In genomic region chr11:82856032-82856431, GRCm38 (mm10) we compare ENCODE assay signal across 12 mouse cellular contexts. TPM values are rescaled to one million over a fixed set of nuclear protein-coding genes. Genes with fewer than 3 reads are reported as not detected.
A peak's percentile ranks its signal among the peaks of the same experiment; 100 is the strongest.
DNase-seq lines count a peak whose midpoint lies in the region; ATAC-seq lines count a peak whose summit lies in the region.
"Had no signal": no experiment of that assay in that cellular context is flagged by ENCODE, and none has a peak within 500 bp of the region (broad histone marks: within the 10 kb centered on the region; RNA-seq: fewer than 3 reads in every experiment).

No protein-coding gene starts in this region.

- H3K4me3 ChIP-seq in hindbrain, embryonic 14.5 days (replicated peaks; ENCODE audit: low read length), result no peak overlapping the region
- H3K4me3 ChIP-seq in hindbrain, embryonic 12.5 days, result no peak overlapping the region
- H3K4me3 ChIP-seq in forebrain, embryonic 13.5 days, result no peak overlapping the region
- H3K4me3 ChIP-seq: heart, embryonic 13.5 days had no signal

- H3K9me3 ChIP-seq in hindbrain, embryonic 14.5 days (ENCODE audit: control insufficient read depth, low read length), result no peaks in the 10 kb centered on the region
- no peaks in the 10 kb centered on the region for H3K9me3 ChIP-seq in hindbrain, embryonic 12.5 days (replicated peaks)
- no peaks in the 10 kb centered on the region for H3K9me3 ChIP-seq in forebrain, embryonic 13.5 days (replicated peaks)
- H3K9me3 ChIP-seq: heart, embryonic 13.5 days had no signal

- H3K36me3 ChIP-seq in hindbrain, embryonic 14.5 days (replicated peaks; ENCODE audit: control insufficient read depth, insufficient read depth), result no peaks in the 10 kb centered on the region
- no peaks in the 10 kb centered on the region for H3K36me3 ChIP-seq in hindbrain, embryonic 12.5 days
- H3K36me3 ChIP-seq in forebrain, embryonic 13.5 days (ENCODE audit: poor library complexity, severe bottlenecking), result no peaks in the 10 kb centered on the region
- H3K36me3 ChIP-seq: heart, embryonic 13.5 days had no signal

- ATAC-seq in hindbrain, embryonic 14.5 days (ENCODE audit: low FRiP score), result peak; percentile 37; the same call in 1 of the 2 replicates
- no peak for ATAC-seq in hindbrain, embryonic 12.5 days (ENCODE audit: low FRiP score)
- peak; percentile 86 for ATAC-seq in forebrain, embryonic 13.5 days
- ATAC-seq in megakaryocyte-erythroid progenitor cell, adult 5-6 weeks (replicated peaks; ENCODE audit: low FRiP score, low TSS enrichment, poor library complexity, severe bottlenecking), result 0 out of 2 replicates have a peak, but pooled peaks have one; percentile 21
- ATAC-seq: activated CD4-positive, CD25-positive, alpha-beta regulatory T cell, adult 4 months had no signal

- H3K4me1 ChIP-seq in hindbrain, embryonic 14.5 days (replicated peaks; ENCODE audit: control insufficient read depth, insufficient read depth, low read length), result no peaks in the 10 kb centered on the region
- peaks cover 11% of the 10 kb centered on the region for H3K4me1 ChIP-seq in hindbrain, embryonic 12.5 days
- H3K4me1 ChIP-seq in forebrain, embryonic 13.5 days, result peaks cover 29% of the 10 kb centered on the region

- intact Hi-C loops in heart, postnatal 25 days (cut with DNase I), result no loop called here

- 57% methylated on average over 10 of the region's 10 CpGs for WGBS in hindbrain, embryonic 14.5 days
- 58% methylated on average over 10 of the region's 10 CpGs for WGBS in hindbrain, embryonic 12.5 days
- WGBS in forebrain, embryonic 13.5 days, result 18% methylated on average over 10 of the region's 10 CpGs

- DNase-seq in hindbrain, embryonic 14.5 days (ENCODE audit: low spot score), result no peak
- DNase-seq in lung, postnatal 10 days, result peak; percentile 20
- no peak for DNase-seq in lung, postnatal 14 days
- no peak for DNase-seq in heart, postnatal 25 days (ENCODE audit: low spot score)
- no peak for DNase-seq in frontal cortex, postnatal 25 days (ENCODE audit: low spot score in 2 of 2)
- DNase-seq: cerebellum, postnatal 25 days had no signal

- H3K4me2 ChIP-seq in hindbrain, embryonic 14.5 days (replicated peaks), result no peak overlapping the region
- no peak overlapping the region for H3K4me2 ChIP-seq in hindbrain, embryonic 12.5 days (replicated peaks)
- H3K4me2 ChIP-seq in forebrain, embryonic 13.5 days, result peak overlapping the region; percentile 32
- H3K4me2 ChIP-seq: heart, embryonic 13.5 days had no signal

- H3K27ac ChIP-seq in hindbrain, embryonic 14.5 days, result no peak overlapping the region
- H3K27ac ChIP-seq in hindbrain, embryonic 12.5 days, result no peak overlapping the region
- peak overlapping the region; percentile 76 for H3K27ac ChIP-seq in forebrain, embryonic 13.5 days

- H3K9ac ChIP-seq in hindbrain, embryonic 14.5 days, result no peak overlapping the region
- H3K9ac ChIP-seq in hindbrain, embryonic 12.5 days, result no peak overlapping the region
- H3K9ac ChIP-seq in forebrain, embryonic 13.5 days, result no peak overlapping the region
- H3K9ac ChIP-seq: heart, embryonic 13.5 days had no signal

- no peaks in the 10 kb centered on the region for H3K27me3 ChIP-seq in hindbrain, embryonic 14.5 days (ENCODE audit: control insufficient read depth, insufficient read depth, low read length)
- no peaks in the 10 kb centered on the region for H3K27me3 ChIP-seq in hindbrain, embryonic 12.5 days
- no peaks in the 10 kb centered on the region for H3K27me3 ChIP-seq in forebrain, embryonic 13.5 days
- H3K27me3 ChIP-seq: heart, embryonic 13.5 days had no signal

RNA-seq across cellular contexts. Expression of gene Rffl, which starts 15.0 kb away (rescaled TPM):
- 4.3 and 5.0 TPM in 2 replicates for polyA plus RNA-seq in hindbrain, embryonic 14.5 days (2014; fragmentation: Nextera tagmentation; extraction: Ambion mirVana)
- 8.9 and 9.6 TPM in 2 replicates for polyA plus RNA-seq in hindbrain, embryonic 12.5 days (2016; fragmentation: Nextera tagmentation; extraction: Ambion mirVana)
- polyA plus RNA-seq in forebrain, embryonic 13.5 days (2015; fragmentation: Nextera tagmentation; extraction: Ambion mirVana), result 14.4 and 15.1 TPM in 2 replicates
- 28.7 and 31.2 TPM in 2 replicates for total RNA-seq in megakaryocyte-erythroid progenitor cell, adult 5-6 weeks (2014; fragmentation: Nextera tagmentation)
- total RNA-seq in megakaryocyte-erythroid progenitor cell, adult 5-6 weeks (2017), result 16.4 and 22.4 TPM in 2 replicates
- total RNA-seq in heart, postnatal 25 days (2021), result 1 to 10 TPM; 3.8 to 4.2 TPM

RNA-seq across cellular contexts. Expression of gene Rad51d, which starts 34.4 kb away (rescaled TPM):
- 14.0 and 14.3 TPM in 2 replicates for polyA plus RNA-seq in hindbrain, embryonic 14.5 days (2014; fragmentation: Nextera tagmentation; extraction: Ambion mirVana)
- polyA plus RNA-seq in hindbrain, embryonic 12.5 days (2016; fragmentation: Nextera tagmentation; extraction: Ambion mirVana), result 10.9 and 12.6 TPM in 2 replicates
- polyA plus RNA-seq in forebrain, embryonic 13.5 days (2015; fragmentation: Nextera tagmentation; extraction: Ambion mirVana), result 10.9 and 12.8 TPM in 2 replicates
- total RNA-seq in megakaryocyte-erythroid progenitor cell, adult 5-6 weeks (2014; fragmentation: Nextera tagmentation), result 14.3 and 20.0 TPM in 2 replicates
- total RNA-seq in megakaryocyte-erythroid progenitor cell, adult 5-6 weeks (2017), result 16.3 and 18.9 TPM in 2 replicates
- total RNA-seq in heart, postnatal 25 days (2021), result 1 to 10 TPM; 8.0 to 9.3 TPM

RNA-seq across cellular contexts. Expression of gene Fndc8, which starts 35.9 kb away (rescaled TPM):
- polyA plus RNA-seq in hindbrain, embryonic 14.5 days (2014; fragmentation: Nextera tagmentation; extraction: Ambion mirVana), result 0.37 and 0.77 TPM in 2 replicates
- polyA plus RNA-seq in hindbrain, embryonic 12.5 days (2016; fragmentation: Nextera tagmentation; extraction: Ambion mirVana), result 0.65 and 0.68 TPM in 2 replicates
- polyA plus RNA-seq in forebrain, embryonic 13.5 days (2015; fragmentation: Nextera tagmentation; extraction: Ambion mirVana), result 0.22 and 0.42 TPM in 2 replicates
- not detected in 2 replicates for total RNA-seq in megakaryocyte-erythroid progenitor cell, adult 5-6 weeks (2014; fragmentation: Nextera tagmentation)
- total RNA-seq in megakaryocyte-erythroid progenitor cell, adult 5-6 weeks (2017), result not detected in 2 replicates
- total RNA-seq in heart, postnatal 25 days (2021), result not detected
- total RNA-seq: left cerebral cortex, postnatal 10 days had no signal

RNA-seq across cellular contexts. Expression of gene Nle1, which starts 52.2 kb away (rescaled TPM):
- polyA plus RNA-seq in hindbrain, embryonic 14.5 days (2014; fragmentation: Nextera tagmentation; extraction: Ambion mirVana), result 20.7 and 28.0 TPM in 2 replicates
- polyA plus RNA-seq in hindbrain, embryonic 12.5 days (2016; fragmentation: Nextera tagmentation; extraction: Ambion mirVana), result 32.1 and 32.7 TPM in 2 replicates
- polyA plus RNA-seq in forebrain, embryonic 13.5 days (2015; fragmentation: Nextera tagmentation; extraction: Ambion mirVana), result 28.1 and 35.9 TPM in 2 replicates
- total RNA-seq in megakaryocyte-erythroid progenitor cell, adult 5-6 weeks (2014; fragmentation: Nextera tagmentation), result 103 and 130 TPM in 2 replicates
- total RNA-seq in megakaryocyte-erythroid progenitor cell, adult 5-6 weeks (2017), result 18.6 and 45.0 TPM in 2 replicates
- 10 to 100 TPM; 12.1 to 14.5 TPM for total RNA-seq in heart, postnatal 25 days (2021)

RNA-seq across cellular contexts. Expression of gene Unc45b, which starts 54.3 kb away (rescaled TPM):
- 1.1 and 2.0 TPM in 2 replicates for polyA plus RNA-seq in hindbrain, embryonic 14.5 days (2014; fragmentation: Nextera tagmentation; extraction: Ambion mirVana)
- polyA plus RNA-seq in hindbrain, embryonic 12.5 days (2016; fragmentation: Nextera tagmentation; extraction: Ambion mirVana), result 1.4 and 4.1 TPM in 2 replicates
- polyA plus RNA-seq in forebrain, embryonic 13.5 days (2015; fragmentation: Nextera tagmentation; extraction: Ambion mirVana), result 0.25 and 0.40 TPM in 2 replicates
- not detected in 2 replicates for total RNA-seq in megakaryocyte-erythroid progenitor cell, adult 5-6 weeks (2014; fragmentation: Nextera tagmentation)
- not detected in 2 replicates for total RNA-seq in megakaryocyte-erythroid progenitor cell, adult 5-6 weeks (2017)
- total RNA-seq in heart, postnatal 25 days (2021), result 100 to 1,000 TPM; 172 to 215 TPM
- polyA plus RNA-seq: activated CD4-positive, CD25-positive, alpha-beta regulatory T cell, adult 4 months had no signal
